9 mouse cellular contexts compared by ENCODE assay signal in the genomic region with DNA sequence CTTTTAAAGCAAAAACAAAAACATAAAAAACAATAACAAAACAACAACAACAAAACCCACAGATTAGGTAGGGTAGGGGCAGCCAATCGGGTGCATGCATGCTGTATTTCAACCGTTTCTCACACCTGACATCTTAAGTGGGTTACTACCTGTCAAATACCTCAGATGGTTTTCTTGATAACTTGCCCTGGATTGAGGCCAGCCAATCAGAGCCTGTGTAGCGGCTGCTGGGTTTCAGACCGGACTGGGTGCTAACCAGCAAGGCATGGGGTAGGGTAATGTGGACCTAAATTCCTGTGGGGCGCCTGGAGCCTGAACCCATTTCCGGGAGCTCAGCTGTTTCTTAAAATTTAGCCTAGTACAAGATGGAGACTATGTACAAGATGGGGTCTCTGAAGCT. TPM values are rescaled to one million over a fixed set of nuclear protein-coding genes. Genes with fewer than 3 reads are reported as not detected.
A peak's percentile ranks its signal among the peaks of the same experiment; 100 is the strongest.
DNase-seq lines count a peak whose midpoint lies in the region; ATAC-seq lines count a peak whose summit lies in the region.
"Had no signal": no experiment of that assay in that cellular context is flagged by ENCODE, and none has a peak within 500 bp of the region (broad histone marks: within the 10 kb centered on the region; RNA-seq: fewer than 3 reads in every experiment).

No protein-coding gene starts in this region.

- DNase-seq in heart, postnatal 36 days = no peak
- DNase-seq in embryonic facial prominence, embryonic 11.5 days (ENCODE audit: low spot score) = no peak
- DNase-seq in midbrain, embryonic 10.5 days (ENCODE audit: low spot score) = no peak
- no peak for DNase-seq in ovary, adult 18-20 months (ENCODE audit: low spot score)
- no peak for DNase-seq in cerebellum, adult 9-11 months
- DNase-seq in gastrocnemius, postnatal 10 days = no peak
- DNase-seq: B cell, adult 2 months had no signal

- peaks cover 17% of the 10 kb centered on the region for H3K4me1 ChIP-seq in heart, embryonic 13.5 days
- no peaks in the 10 kb centered on the region for H3K4me1 ChIP-seq in embryonic facial prominence, embryonic 11.5 days (ENCODE audit: control insufficient read depth, insufficient read depth, low read length)
- peaks cover 8% of the 10 kb centered on the region for H3K4me1 ChIP-seq in intestine, embryonic 15.5 days (replicated peaks)
- H3K4me1 ChIP-seq in midbrain, embryonic 10.5 days = peaks cover 12% of the 10 kb centered on the region

- ATAC-seq in heart, embryonic 13.5 days (ENCODE audit: extremely low read depth, insufficient number of reproducible peaks, low FRiP score, low TSS enrichment) = no peak
- ATAC-seq in embryonic facial prominence, embryonic 11.5 days (replicated peaks; ENCODE audit: insufficient number of reproducible peaks, low FRiP score, low TSS enrichment, low read depth) = no peak; the same call in 1 of the 2 replicates
- ATAC-seq in intestine, embryonic 15.5 days = no peak

- no peak overlapping the region for H3K27ac ChIP-seq in heart, embryonic 13.5 days (replicated peaks)
- H3K27ac ChIP-seq in embryonic facial prominence, embryonic 11.5 days (replicated peaks; ENCODE audit: low read depth, low read length) = no peak overlapping the region
- H3K27ac ChIP-seq in intestine, embryonic 15.5 days = no peak overlapping the region
- H3K27ac ChIP-seq in midbrain, embryonic 10.5 days (replicated peaks) = no peak overlapping the region

- 36% methylated on average over 6 of the region's 6 CpGs for WGBS in heart, embryonic 13.5 days
- WGBS in embryonic facial prominence, embryonic 11.5 days = 30% methylated on average over 6 of the region's 6 CpGs
- WGBS in intestine, embryonic 15.5 days = 32% methylated on average over 6 of the region's 6 CpGs
- 28% methylated on average over 6 of the region's 6 CpGs for WGBS in midbrain, embryonic 10.5 days

- H3K36me3 ChIP-seq in heart, embryonic 13.5 days = no peaks in the 10 kb centered on the region
- H3K36me3 ChIP-seq in embryonic facial prominence, embryonic 11.5 days (replicated peaks; ENCODE audit: control insufficient read depth, insufficient read depth, low read depth, low read length) = no peaks in the 10 kb centered on the region
- H3K36me3 ChIP-seq in intestine, embryonic 15.5 days = no peaks in the 10 kb centered on the region
- no peaks in the 10 kb centered on the region for H3K36me3 ChIP-seq in midbrain, embryonic 10.5 days

- peaks cover 42% of the 10 kb centered on the region for H3K27me3 ChIP-seq in heart, embryonic 13.5 days (replicated peaks)
- H3K27me3 ChIP-seq in embryonic facial prominence, embryonic 11.5 days (ENCODE audit: control insufficient read depth, insufficient read depth, low read length) = peaks cover 22% of the 10 kb centered on the region
- peaks cover 19% of the 10 kb centered on the region; the same call in 1 of the 2 replicates for H3K27me3 ChIP-seq in intestine, embryonic 15.5 days (replicated peaks)
- H3K27me3 ChIP-seq in midbrain, embryonic 10.5 days (ENCODE audit: low read depth, poor library complexity, severe bottlenecking) = peaks cover 46% of the 10 kb centered on the region

- H3K9ac ChIP-seq in heart, embryonic 13.5 days = no peak overlapping the region
- no peak overlapping the region for H3K9ac ChIP-seq in embryonic facial prominence, embryonic 11.5 days (replicated peaks; ENCODE audit: low read length)
- H3K9ac ChIP-seq in intestine, embryonic 15.5 days = no peak overlapping the region

- H3K9me3 ChIP-seq in heart, embryonic 13.5 days = no peaks in the 10 kb centered on the region
- no peaks in the 10 kb centered on the region for H3K9me3 ChIP-seq in embryonic facial prominence, embryonic 11.5 days (replicated peaks; ENCODE audit: control insufficient read depth, low read length)
- H3K9me3 ChIP-seq in intestine, embryonic 15.5 days = no peaks in the 10 kb centered on the region
- no peaks in the 10 kb centered on the region for H3K9me3 ChIP-seq in midbrain, embryonic 10.5 days (replicated peaks)

- intact Hi-C loops in heart, postnatal 36 days (cut with DNase I) = no loop called here

- H3K4me2 ChIP-seq in heart, embryonic 13.5 days = peak overlapping the region; percentile 72
- no peak overlapping the region for H3K4me2 ChIP-seq in embryonic facial prominence, embryonic 11.5 days (ENCODE audit: low read depth, low read length)
- peak overlapping the region; percentile 63 for H3K4me2 ChIP-seq in intestine, embryonic 15.5 days (replicated peaks)

- H3K4me3 ChIP-seq in heart, embryonic 13.5 days = peak overlapping the region; percentile 48
- 0 out of 2 replicates have a peak overlapping the region, but pooled peaks have one; percentile 6 for H3K4me3 ChIP-seq in embryonic facial prominence, embryonic 11.5 days (ENCODE audit: low read depth, low read length)
- H3K4me3 ChIP-seq in intestine, embryonic 15.5 days (replicated peaks) = no peak overlapping the region
- H3K4me3 ChIP-seq in midbrain, embryonic 10.5 days = peak overlapping the region; percentile 60

RNA-seq across cellular contexts. Expression of a gene that starts 0.5 kb away (rescaled TPM):
- polyA plus RNA-seq in heart, embryonic 13.5 days (2015; fragmentation: Nextera tagmentation; extraction: Ambion mirVana) = 3.9 and 4.7 TPM in 2 replicates
- not detected for total RNA-seq in heart, postnatal 36 days (2021)
- 2.4 and 2.8 TPM in 2 replicates for polyA plus RNA-seq in embryonic facial prominence, embryonic 11.5 days (2014; fragmentation: Nextera tagmentation; extraction: Ambion mirVana)
- polyA plus RNA-seq in intestine, embryonic 15.5 days (2015; fragmentation: Nextera tagmentation; extraction: Ambion mirVana) = 1.1 and 1.2 TPM in 2 replicates
- polyA plus RNA-seq in midbrain, embryonic 10.5 days (2016; fragmentation: Nextera tagmentation; extraction: Ambion mirVana) = 1.3 and 1.6 TPM in 2 replicates
- not detected for total RNA-seq in gastrocnemius, postnatal 10 days (2021)

RNA-seq across cellular contexts. Expression of a gene that starts 20.2 kb away (rescaled TPM):
- polyA plus RNA-seq in heart, embryonic 13.5 days (2015; fragmentation: Nextera tagmentation; extraction: Ambion mirVana) = 25.4 and 26.9 TPM in 2 replicates
- 10 to 100 TPM; 50.3 to 53.8 TPM for total RNA-seq in heart, postnatal 36 days (2021)
- polyA plus RNA-seq in embryonic facial prominence, embryonic 11.5 days (2014; fragmentation: Nextera tagmentation; extraction: Ambion mirVana) = 21.2 and 22.0 TPM in 2 replicates
- polyA plus RNA-seq in intestine, embryonic 15.5 days (2015; fragmentation: Nextera tagmentation; extraction: Ambion mirVana) = 22.1 and 24.9 TPM in 2 replicates
- 20.2 and 25.0 TPM in 2 replicates for polyA plus RNA-seq in midbrain, embryonic 10.5 days (2016; fragmentation: Nextera tagmentation; extraction: Ambion mirVana)
- 10 to 100 TPM; 24.7 to 32.4 TPM for total RNA-seq in gastrocnemius, postnatal 10 days (2021)

RNA-seq across cellular contexts. Expression of a gene that starts 49.7 kb away (rescaled TPM):
- not detected in 2 replicates for polyA plus RNA-seq in heart, embryonic 13.5 days (2015; fragmentation: Nextera tagmentation; extraction: Ambion mirVana)
- total RNA-seq in heart, postnatal 36 days (2021) = not detected
- polyA plus RNA-seq in embryonic facial prominence, embryonic 11.5 days (2014; fragmentation: Nextera tagmentation; extraction: Ambion mirVana) = not detected in 2 replicates
- polyA plus RNA-seq in intestine, embryonic 15.5 days (2015; fragmentation: Nextera tagmentation; extraction: Ambion mirVana) = not detected in 2 replicates
- not detected in 2 replicates for polyA plus RNA-seq in midbrain, embryonic 10.5 days (2016; fragmentation: Nextera tagmentation; extraction: Ambion mirVana)
- not detected for total RNA-seq in gastrocnemius, postnatal 10 days (2021)

RNA-seq across cellular contexts. Expression of a gene that starts 49.8 kb away (rescaled TPM):
- polyA plus RNA-seq in heart, embryonic 13.5 days (2015; fragmentation: Nextera tagmentation; extraction: Ambion mirVana) = not detected in 2 replicates
- not detected for total RNA-seq in heart, postnatal 36 days (2021)
- not detected in 2 replicates for polyA plus RNA-seq in embryonic facial prominence, embryonic 11.5 days (2014; fragmentation: Nextera tagmentation; extraction: Ambion mirVana)
- polyA plus RNA-seq in intestine, embryonic 15.5 days (2015; fragmentation: Nextera tagmentation; extraction: Ambion mirVana) = not detected in 2 replicates
- polyA plus RNA-seq in midbrain, embryonic 10.5 days (2016; fragmentation: Nextera tagmentation; extraction: Ambion mirVana) = not detected in 2 replicates
- total RNA-seq in gastrocnemius, postnatal 10 days (2021) = not detected
